Mouse (Mus musculus): ENCODE data around the gene Slc25a44.

The Slc25a44 gene

DNA sequence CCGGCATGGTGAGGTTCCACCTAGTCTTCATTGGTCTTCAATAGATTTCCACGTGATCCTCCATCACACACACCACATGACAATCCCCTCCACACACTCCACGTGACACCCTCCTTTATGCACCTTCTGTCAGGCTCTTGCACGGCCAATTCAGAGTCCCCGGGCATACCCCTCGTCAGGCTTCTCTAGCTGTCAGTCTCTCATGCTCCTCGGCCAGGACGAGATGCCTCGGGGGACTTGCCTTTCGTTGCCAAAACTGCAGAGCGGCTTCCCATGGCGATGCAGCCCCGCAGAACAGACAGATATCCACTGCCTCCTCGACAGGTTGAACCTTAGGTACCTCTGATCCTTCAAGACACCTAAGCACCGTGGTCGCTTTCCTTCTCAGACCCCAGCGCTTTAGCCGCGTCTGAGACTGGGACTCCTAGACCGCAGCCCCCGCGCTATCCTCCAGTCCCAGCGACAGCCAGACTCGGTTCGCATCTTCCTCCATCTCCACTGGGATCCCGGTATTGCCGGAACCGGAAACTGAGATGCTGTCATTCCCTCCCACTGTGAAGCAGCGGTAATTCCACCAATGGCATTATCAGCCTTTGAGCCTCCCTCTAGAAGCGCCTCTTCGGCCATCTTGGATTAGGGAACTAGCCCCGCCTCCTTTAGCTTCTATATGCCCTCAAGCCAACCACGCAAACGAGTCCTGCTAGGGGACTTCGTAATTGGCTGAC is at the start of gene Slc25a44:
Gene Slc25a44 (minus strand): TSS at position 535 of the 725 bp plus-strand sequence.
- DNase-seq (ENCODE audit: low spot score in 2 of 2) = peak; percentile 89 to 96

DNA sequence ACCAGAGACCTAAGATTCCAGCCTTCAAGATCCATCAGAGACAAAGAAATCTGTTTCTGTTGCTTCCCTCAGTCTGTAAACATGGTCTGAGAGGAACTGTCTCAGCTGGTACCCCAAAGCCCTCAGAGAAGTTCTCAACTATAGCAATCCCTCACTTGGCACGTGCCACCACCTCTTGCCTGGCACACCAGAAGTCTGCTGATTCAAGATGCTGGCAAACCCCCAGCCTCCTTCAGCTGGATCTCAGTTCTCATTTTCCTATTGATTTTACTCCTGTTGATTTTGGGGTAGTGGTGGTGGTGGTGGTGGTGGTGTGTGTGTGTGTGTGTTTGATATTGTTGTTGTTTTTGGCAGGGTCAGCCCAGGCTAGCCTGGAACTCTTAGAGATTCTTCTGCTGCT is 48.6 kb upstream of the Slc25a44 start:
- DNase-seq (ENCODE audit: low spot score in 2 of 2) = no peak

DNA sequence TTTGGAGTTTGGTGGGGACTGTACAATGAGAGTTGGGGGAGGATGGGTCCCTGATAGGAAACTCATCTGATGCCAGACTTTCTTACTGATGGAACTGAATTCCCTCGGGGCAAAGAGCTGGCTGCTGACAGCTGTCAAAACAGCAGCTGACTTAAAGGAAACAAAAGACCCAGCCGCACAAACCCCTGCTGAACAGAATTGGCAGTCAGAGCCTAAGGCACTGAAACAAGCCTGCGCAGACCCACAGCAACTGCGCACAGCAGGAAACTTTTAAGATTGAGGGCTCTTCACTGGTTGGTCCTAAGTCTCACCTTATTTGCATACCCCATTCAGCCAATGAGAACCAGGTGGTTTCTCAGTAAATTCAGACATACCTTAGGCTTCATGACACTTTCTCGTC is 48.1 kb upstream of the Slc25a44 start:
- DNase-seq (ENCODE audit: low spot score in 2 of 2) = no peak

DNA sequence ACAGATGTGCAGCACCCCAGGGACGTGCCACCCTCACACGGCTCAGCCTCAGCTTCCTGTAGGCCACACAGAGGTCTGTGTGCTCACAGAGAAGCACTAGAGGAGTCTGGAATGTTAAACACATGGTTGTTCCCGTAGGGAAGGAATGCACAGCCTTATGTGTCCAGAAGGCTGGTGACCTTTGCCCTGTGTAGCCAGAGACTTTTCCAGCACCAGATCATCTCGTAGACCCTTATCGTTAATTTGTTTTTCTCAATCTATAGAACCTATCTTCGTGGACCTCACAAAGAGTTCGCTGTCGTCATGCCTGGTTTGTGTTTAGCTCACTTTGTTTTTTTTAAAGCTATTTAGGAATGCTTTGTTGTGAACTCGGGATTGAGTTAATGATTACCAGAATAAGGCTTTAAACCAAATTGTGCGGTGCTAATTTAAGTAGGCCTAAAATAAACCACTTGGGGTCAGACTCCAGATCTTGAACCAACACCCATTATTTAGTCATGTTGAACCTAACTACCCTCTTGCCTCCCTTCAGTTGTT is 46.1 kb upstream of the Slc25a44 start:
- DNase-seq (ENCODE audit: low spot score in 2 of 2) = no peak

GRCm38 (mm10) chr3:88469466-88469865 is 44.5 kb upstream of the Slc25a44 start:
- no peak for DNase-seq (ENCODE audit: low spot score in 2 of 2)

- DNase-seq (ENCODE audit: low spot score in 2 of 2) = peak; percentile 89 to 90
Observed at GRCm38 (mm10) chr3:88467116-88467824, 42.3 kb upstream of the Slc25a44 start.

DNA sequence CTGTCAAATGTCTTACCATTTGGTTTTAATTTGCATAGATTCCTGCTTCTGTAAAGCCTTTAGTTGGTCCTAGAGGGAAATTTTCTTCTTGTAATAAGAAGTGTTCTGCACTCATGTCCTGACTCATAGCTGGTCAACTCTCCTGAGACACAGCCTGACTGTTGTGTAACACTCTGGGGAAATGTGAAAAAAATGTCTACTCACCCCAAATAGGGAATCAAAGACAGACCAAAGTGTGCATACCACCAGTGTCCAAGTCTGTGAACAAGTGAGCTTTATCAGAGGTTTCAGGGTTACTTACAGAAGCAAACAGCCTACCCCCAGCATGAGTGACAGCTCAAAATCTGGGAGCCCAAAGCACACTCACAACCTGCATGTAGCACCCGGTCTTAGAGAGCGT is 40.2 kb upstream of the Slc25a44 start:
- no peak for DNase-seq (ENCODE audit: low spot score in 2 of 2)

- no peak for DNase-seq (ENCODE audit: low spot score in 2 of 2)
Observed at GRCm38 (mm10) chr3:88464425-88464824, 39.5 kb upstream of the Slc25a44 start.

DNA sequence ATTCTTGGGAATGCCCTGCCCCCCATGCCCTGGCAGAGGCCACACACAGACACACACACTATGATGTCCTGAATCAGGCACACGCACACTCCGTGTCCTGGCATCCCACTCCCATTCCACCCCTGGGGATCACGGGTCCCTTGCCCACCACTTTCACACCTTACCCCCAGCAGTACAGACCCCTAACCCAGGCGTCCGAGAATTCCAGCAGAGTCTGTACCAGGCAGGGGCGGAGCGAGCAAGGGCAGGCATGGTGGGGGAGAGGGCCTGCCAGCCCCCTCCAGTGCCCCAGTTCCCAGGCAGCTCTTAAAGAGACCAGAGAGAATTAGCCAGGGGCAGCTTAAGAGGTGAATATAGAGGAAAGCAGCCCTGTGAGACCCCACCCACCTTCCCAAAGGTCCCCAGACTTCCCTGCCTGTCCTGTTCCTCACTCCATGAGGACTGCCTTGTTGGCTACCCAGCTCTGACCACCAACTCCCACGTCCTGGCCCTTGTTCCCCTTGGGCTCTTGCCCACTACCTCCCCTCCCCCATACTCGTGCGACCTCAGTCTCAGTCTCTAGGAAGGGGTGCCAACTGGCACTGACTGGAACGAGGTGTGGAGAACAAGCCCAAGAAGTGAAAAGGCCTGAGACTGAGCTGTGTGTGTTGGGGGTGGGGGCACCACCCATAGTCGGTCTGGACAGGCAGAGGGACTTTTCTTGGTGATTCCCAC is 36.2 kb upstream of the Slc25a44 start, which contains the start of gene Sema4a:
Gene Sema4a (minus strand): TSS at position 200 of the 714 bp plus-strand sequence.
- DNase-seq (ENCODE audit: low spot score in 2 of 2) = no peak

DNA sequence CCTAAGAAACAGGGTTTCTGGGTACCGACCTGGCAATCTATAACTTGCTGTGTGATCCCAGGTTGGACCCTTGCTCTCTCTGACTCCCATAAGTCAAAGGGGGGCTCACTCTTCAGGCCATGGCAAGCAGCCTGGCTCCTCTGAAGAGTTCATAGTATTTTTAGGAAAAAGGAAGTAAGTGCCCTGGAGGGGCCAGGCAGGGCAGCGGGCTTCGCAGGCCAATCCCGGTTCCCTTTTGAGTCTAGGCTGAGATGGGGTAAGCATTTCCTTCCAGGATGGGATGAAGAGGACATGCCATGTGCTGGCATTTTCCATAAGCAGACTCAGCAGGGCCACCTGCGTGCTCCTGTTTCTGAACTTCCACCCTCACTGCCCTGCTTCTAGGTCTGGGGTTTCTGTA is 35.1 kb upstream of the Slc25a44 start:
- no peak for DNase-seq (ENCODE audit: low spot score in 2 of 2)

- DNase-seq (ENCODE audit: low spot score in 2 of 2) = peak; percentile 49 to 60
Observed at GRCm38 (mm10) chr3:88458778-88459219, 33.9 kb upstream of the Slc25a44 start.

- no peak for DNase-seq (ENCODE audit: low spot score in 2 of 2)
Observed at GRCm38 (mm10) chr3:88456746-88457532, 32.0 kb upstream of the Slc25a44 start.

DNA sequence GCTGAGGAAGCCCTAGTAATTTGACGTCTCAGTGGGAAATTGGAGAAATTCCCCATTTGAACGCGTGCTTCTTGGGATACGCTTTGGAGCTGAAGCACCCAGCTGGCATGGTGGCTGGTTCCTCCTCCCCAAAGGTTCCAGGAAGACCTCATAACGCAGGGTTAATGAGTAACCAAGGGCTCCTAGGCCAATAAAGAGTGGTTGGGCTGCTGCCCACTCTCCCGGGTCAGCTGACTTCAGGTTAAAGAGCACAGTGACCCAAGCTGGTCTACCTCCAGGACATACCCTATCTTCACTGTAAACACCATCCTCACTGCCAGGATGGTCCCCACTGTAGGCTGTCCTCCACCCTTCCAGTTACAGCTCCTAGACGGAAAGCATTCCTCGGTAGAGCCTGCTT is 31.4 kb upstream of the Slc25a44 start:
- DNase-seq (ENCODE audit: low spot score in 2 of 2) = no peak

DNA sequence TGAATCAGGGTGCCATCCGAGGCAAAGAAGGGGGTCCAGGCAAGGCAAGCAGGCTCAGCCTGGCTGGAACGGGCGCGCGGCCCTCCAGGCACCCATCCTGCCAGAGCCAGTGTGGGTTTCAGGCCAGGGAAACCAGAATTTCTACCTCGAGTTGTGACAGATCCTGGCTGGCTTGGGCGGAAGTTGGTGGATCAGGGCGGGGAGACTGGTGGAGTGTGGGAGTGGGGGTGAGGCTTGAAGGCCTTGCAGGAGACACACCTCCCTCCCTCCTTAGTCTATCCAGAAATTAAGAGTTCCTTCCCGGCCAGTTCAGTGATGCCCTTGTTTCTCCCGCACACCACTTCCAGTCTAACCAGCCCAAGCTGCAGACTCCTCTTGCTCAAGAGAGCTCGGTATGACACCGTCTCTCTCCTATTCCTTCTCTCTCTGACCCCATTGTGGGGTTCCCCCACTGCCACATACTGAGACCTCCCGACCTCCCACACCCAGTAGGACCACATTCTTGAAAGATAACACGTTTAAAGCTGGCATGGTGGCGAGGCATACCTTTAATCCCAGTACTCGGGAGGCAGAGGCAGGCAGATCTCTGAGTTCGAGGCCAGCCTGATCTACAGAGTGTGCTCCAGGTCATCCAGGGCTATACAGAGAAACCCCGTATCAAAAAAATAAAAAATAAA is 30.8 kb upstream of the Slc25a44 start:
- DNase-seq (ENCODE audit: low spot score in 2 of 2) = no peak

DNA sequence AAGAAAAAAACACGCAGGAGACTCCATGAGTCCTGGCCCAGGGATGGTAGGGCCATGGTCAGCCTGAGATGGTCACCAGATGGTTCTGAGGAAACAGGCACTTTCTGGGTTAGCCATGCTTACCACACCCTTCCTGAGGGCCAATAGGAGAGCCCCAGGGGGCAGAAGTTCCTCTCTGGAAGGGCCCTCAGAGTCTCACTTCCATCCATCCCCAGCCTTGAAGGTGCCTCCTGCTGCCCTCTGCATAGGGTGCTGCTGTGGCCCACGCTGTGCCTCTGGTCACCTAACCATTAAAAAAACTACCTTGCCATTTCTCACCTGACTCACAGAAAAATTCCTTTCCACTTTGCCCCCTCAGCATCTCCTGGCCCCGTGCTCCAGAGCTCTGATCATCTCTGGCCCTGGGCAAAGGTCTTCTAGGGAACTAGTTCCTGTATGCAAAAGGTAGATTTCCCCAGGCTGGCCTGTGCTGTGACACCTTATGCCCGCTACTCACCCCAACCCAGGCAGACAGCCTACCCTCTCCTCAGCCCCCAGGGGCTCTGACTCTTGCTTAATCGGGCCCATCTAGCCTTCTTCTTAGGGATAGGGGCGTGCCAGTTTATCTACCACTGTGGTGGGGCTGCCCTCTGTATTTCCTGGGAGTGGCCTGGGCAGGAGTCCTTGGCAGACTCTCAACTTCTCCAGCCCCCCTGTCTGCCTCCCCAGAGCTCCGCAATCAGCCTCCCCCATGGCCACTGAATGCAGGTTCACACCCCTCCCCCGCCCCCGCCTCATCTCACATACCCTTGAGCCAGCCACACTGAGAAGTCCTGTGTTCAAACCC is 30.0 kb upstream of the Slc25a44 start:
- DNase-seq (ENCODE audit: low spot score in 2 of 2) = no peak

- no peak for DNase-seq (ENCODE audit: low spot score in 2 of 2)
Observed at GRCm38 (mm10) chr3:88453986-88454385, 29.0 kb upstream of the Slc25a44 start.

DNA sequence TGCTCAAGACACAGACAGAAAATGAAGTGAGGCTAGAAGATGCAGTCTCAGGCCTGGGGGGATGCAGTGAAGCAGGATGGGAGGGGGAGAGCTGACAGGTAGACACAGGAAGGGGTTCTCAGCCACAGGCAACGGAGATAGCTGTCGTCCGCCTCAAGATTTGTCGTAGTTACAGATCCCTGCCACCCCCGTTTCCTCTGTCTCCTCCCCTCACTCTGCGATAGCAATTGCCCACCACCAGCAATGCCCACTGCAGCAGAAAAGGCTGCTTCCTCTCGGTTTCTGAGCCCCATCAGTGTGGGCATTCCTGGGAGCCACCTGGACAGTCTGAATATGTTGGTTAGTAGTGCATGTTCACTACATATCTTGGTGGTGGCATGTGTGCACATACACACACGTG is 28.4 kb upstream of the Slc25a44 start:
- no peak for DNase-seq (ENCODE audit: low spot score in 2 of 2)

- DNase-seq (ENCODE audit: low spot score in 2 of 2) = no peak
Observed at GRCm38 (mm10) chr3:88452716-88453115, 27.8 kb upstream of the Slc25a44 start.

GRCm38 (mm10) chr3:88452246-88452645 is 27.3 kb upstream of the Slc25a44 start:
- no peak for DNase-seq (ENCODE audit: low spot score in 2 of 2)
